Mouse (Mus musculus): ENCODE results near the gene Umad1. TPM values are rescaled to one million over a fixed set of nuclear protein-coding genes. Genes with fewer than 3 reads are reported as not detected.

Umad1 gene
- total RNA-seq (2023), result 14.0 to 16.3 TPM (median 14.9 TPM) in 4 replicates

DNA sequence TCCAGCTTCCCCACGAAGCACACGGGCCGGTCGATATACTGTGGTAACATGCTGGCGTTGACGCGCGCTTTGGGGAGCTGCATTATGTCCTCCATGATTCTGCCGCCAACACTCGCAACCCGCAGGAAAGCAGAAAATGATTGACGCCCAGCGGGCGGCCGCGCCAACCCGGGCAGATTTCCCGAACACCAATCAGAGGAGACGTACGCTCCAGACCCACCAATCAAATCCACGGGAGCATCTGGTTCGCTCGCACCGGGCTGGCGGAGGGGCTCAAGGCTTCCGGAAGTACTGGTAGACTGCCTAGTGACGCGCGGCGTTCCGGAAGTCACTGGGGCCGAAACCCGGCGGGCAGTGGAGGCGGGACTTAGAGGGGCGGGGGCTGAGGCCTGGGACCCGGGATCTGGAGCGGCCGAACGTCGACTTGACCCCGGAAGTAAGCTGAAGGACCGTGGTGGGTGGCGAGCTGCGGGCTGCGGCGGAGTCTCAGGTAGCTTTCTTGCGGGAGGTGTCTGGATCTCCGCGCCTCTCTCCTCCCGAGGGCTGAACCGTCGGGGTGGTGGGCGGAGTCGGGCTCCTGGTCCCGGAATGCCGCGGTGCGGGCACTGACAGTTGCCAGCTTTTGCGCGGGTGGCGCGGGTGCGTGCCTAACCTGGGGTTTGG lies at the start of gene Umad1, which contains the start of the genes Rpa3 and Gm45062:
Umad1 (plus strand) TSS at position 285 of the 663 bp plus-strand sequence.
Rpa3 (minus strand) TSS at position 170 of the 663 bp plus-strand sequence.
Gm45062 (plus strand) TSS at position 447 of the 663 bp plus-strand sequence.

Other genes with a start within 250 kb of the Umad1 start
- not detected in 4 replicates for gene Col28a1, start 66.7 kb upstream of the Umad1 start, total RNA-seq (2023)
- 23.0 to 24.1 TPM (median 23.7 TPM) in 4 replicates for gene Mios, start 50.1 kb upstream of the Umad1 start, total RNA-seq (2023)
- 16.2 to 21.7 TPM (median 19.1 TPM) in 4 replicates for gene Rpa3, start 115 bp upstream of the Umad1 start, total RNA-seq (2023)
- gene Gm45062, start 162 bp downstream of the Umad1 start, total RNA-seq (2023), result not detected in 4 replicates

All from B cell, adult 62 days (primary cell).